ENCODE assay signal across 8 mouse cellular contexts in the genomic region with DNA sequence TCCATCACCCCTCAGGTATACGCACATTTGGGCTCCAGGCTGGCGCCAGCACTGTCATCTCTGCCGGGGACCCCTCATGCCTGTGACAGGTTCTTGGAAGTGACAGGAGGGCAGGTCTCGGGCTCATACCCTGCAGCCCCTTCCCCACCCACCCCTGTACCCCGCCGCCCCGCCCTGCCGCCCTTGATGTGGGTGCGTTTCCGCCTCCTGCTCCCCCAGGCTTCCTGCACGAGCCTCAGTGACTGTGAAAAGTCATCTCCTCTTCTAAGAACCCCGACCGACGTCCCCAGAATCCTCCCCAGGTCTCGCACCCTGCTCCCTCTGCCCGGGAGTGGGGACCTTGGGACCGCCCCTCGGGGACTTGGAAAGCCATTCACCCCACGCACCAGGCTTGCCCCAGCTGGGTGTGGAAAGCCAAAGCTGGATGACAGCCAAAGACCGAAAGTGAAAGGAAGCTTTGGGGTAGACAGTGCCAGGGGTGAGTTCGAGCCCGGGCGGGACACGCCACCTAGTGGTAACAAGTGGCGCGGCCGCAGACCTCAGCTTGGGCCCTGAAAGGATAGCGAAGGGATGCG. TPM values are rescaled to one million over a fixed set of nuclear protein-coding genes. Genes with fewer than 3 reads are reported as not detected.
A peak's percentile ranks its signal among the peaks of the same experiment; 100 is the strongest.
DNase-seq lines count a peak whose midpoint lies in the region; ATAC-seq and TF ChIP-seq lines count a peak whose summit lies in the region.

Gene Gm45713, minus strand, starts transcription at position 239 of the 575 bp plus-strand sequence.
Gene Flt3l, minus strand, starts transcription at position 440 of the 575 bp plus-strand sequence.

- 4% methylated on average over 29 of the region's 29 CpGs for WGBS in heart, embryonic 10.5 days
- 3% methylated on average over 29 of the region's 29 CpGs for WGBS in kidney, embryonic 15.5 days

- no peak within 1 kb of the TSS for H3K27ac ChIP-seq in bone marrow macrophage, adult 2 months (ENCODE audit: insufficient read depth, low read depth, low read length)
- no peak within 1 kb of the TSS for H3K27ac ChIP-seq in embryonic fibroblast, embryonic 13.5 days (ENCODE audit: insufficient read depth, low read length)
- H3K27ac ChIP-seq in heart, embryonic 10.5 days: peak within 1 kb of the TSS; percentile 87
- no peak within 1 kb of the TSS for H3K27ac ChIP-seq in kidney, embryonic 15.5 days

- peak within 1 kb of the TSS; percentile 65 for H3K4me3 ChIP-seq in bone marrow macrophage, adult 2 months (ENCODE audit: insufficient read depth, low read length)
- peak within 1 kb of the TSS; percentile 45 for H3K4me3 ChIP-seq in embryonic fibroblast, embryonic 13.5 days (ENCODE audit: insufficient read depth, low read length)
- H3K4me3 ChIP-seq in heart, embryonic 10.5 days: peak within 1 kb of the TSS; percentile 78
- peak within 1 kb of the TSS; percentile 64 for H3K4me3 ChIP-seq in kidney, embryonic 15.5 days (replicated peaks)

- H3K9ac ChIP-seq in kidney, embryonic 15.5 days: peak within 1 kb of the TSS; percentile 65

- no peaks in the 10 kb centered on the region; the same call in 1 of the 2 replicates for H3K4me1 ChIP-seq in bone marrow macrophage, adult 2 months (ENCODE audit: control insufficient read depth, insufficient read depth, low read length)
- no peaks in the 10 kb centered on the region for H3K4me1 ChIP-seq in embryonic fibroblast, embryonic 13.5 days (ENCODE audit: control insufficient read depth, insufficient read depth, low read length)
- H3K4me1 ChIP-seq in heart, embryonic 10.5 days: peaks cover 39% of the 10 kb centered on the region
- peaks cover 16% of the 10 kb centered on the region for H3K4me1 ChIP-seq in kidney, embryonic 15.5 days

- peak; percentile 76 for TF ChIP-seq CTCF in bone marrow macrophage, adult 2 months (IDR thresholded peaks at IDR 0.05; ENCODE audit: low read depth, low read length)
- peak; percentile 86 for TF ChIP-seq CTCF in embryonic fibroblast, embryonic 13.5 days (IDR thresholded peaks at IDR 0.05; ENCODE audit: borderline replicate concordance, insufficient read depth, low read length)

- no peaks in the 10 kb centered on the region for H3K36me3 ChIP-seq in heart, embryonic 10.5 days
- no peaks in the 10 kb centered on the region for H3K36me3 ChIP-seq in kidney, embryonic 15.5 days

- TF ChIP-seq POLR2A in bone marrow macrophage, adult 2 months (IDR thresholded peaks at IDR 0.05; ENCODE audit: borderline replicate concordance, low read depth, low read length): no peak
- peak; percentile 69 for TF ChIP-seq POLR2A in embryonic fibroblast, embryonic 13.5 days (IDR thresholded peaks at IDR 0.05; ENCODE audit: low read depth, low read length)

- peaks cover 30% of the 10 kb centered on the region for H3K27me3 ChIP-seq in heart, embryonic 10.5 days (ENCODE audit: insufficient read depth, poor library complexity, severe bottlenecking)
- H3K27me3 ChIP-seq in kidney, embryonic 15.5 days: 0 out of 2 replicates have a peak, but pooled peaks cover 4% of the 10 kb centered on the region

- peak; percentile 91 for DNase-seq in A20 (ENCODE audit: low read depth, low spot score)
- peak; percentile 94 for DNase-seq in heart, embryonic 10.5 days (ENCODE audit: low spot score)
- DNase-seq in liver: peak; percentile 89
- peak; percentile 63 to 87 for DNase-seq in monocyte, adult 2 months (ENCODE audit: low read depth in 1 of 2, low spot score in 2 of 2)
- DNase-seq in spleen, postnatal 14 days (ENCODE audit: low spot score in 2 of 2): peak; percentile 85 to 90

- ATAC-seq in kidney, embryonic 15.5 days (replicated peaks; ENCODE audit: low FRiP score): peak; percentile 82

- peak within 1 kb of the TSS; percentile 88 for H3K4me2 ChIP-seq in kidney, embryonic 15.5 days

- no peaks in the 10 kb centered on the region for H3K9me3 ChIP-seq in heart, embryonic 10.5 days
- H3K9me3 ChIP-seq in kidney, embryonic 15.5 days (replicated peaks): no peaks in the 10 kb centered on the region

RNA-seq across cellular contexts. Expression of gene Gm45713, which starts in this region (rescaled TPM):
- not detected in 2 replicates for polyA plus RNA-seq in bone marrow macrophage, adult 2 months (2012; ENCODE audit: insufficient read depth, insufficient read length, missing spikeins)
- 1.8 TPM in 2 replicates for polyA plus RNA-seq in embryonic fibroblast, embryonic 13.5 days (2011; ENCODE audit: insufficient read length, low read depth, missing spikeins)
- 0.36 and 0.58 TPM in 2 replicates for polyA plus RNA-seq in heart, embryonic 10.5 days (2016; fragmentation: Nextera tagmentation; extraction: Ambion mirVana)
- 0.44 TPM in 1 of 2 replicates, not detected in the other for polyA plus RNA-seq in kidney, embryonic 15.5 days (2015; fragmentation: Nextera tagmentation; extraction: Ambion mirVana)

RNA-seq across cellular contexts. Expression of gene Flt3l, which starts in this region (rescaled TPM):
- polyA plus RNA-seq in bone marrow macrophage, adult 2 months (2012; ENCODE audit: insufficient read depth, insufficient read length, missing spikeins): 28.2 and 30.8 TPM in 2 replicates
- 9.4 and 17.1 TPM in 2 replicates for polyA plus RNA-seq in embryonic fibroblast, embryonic 13.5 days (2011; ENCODE audit: insufficient read length, low read depth, missing spikeins)
- 2.5 and 3.1 TPM in 2 replicates for polyA plus RNA-seq in heart, embryonic 10.5 days (2016; fragmentation: Nextera tagmentation; extraction: Ambion mirVana)
- polyA plus RNA-seq in kidney, embryonic 15.5 days (2015; fragmentation: Nextera tagmentation; extraction: Ambion mirVana): 1.9 and 7.5 TPM in 2 replicates
